Mouse (Mus musculus): Measurements from ENCODE around the gene Bod1l. TPM values are rescaled to one million over a fixed set of nuclear protein-coding genes. Genes with fewer than 3 reads are reported as not detected.

Bod1l gene
- total and polyA plus RNA-seq, 3 experiments, result 8.9 to 16.5 (median 15.4) TPM

DNA sequence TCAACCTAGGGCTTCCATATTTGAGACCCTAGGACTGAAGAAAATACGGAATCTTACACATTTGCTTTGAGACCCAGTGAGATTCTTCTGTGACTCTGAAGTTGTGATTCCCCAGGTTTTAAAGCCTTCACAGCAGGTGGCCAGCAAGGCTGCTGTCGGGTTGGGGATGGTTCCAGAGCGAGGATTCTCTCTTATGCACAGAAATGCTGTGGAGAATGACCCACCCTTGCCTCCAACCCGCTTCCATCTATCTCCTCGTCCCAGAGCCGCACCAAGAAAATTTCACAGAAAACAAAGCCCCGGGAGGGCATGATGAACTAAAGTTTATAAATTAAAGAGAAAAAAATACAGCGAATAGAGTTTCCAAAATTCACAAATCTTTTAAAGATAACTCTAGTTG is 84.0 kb downstream of the Bod1l start:
- TF ChIP-seq MAX (IDR thresholded peaks at IDR 0.05; ENCODE audit: low read length), result no peak
- no peak for TF ChIP-seq MYC (IDR thresholded peaks at IDR 0.05; ENCODE audit: low read depth, low read length)
- no peak for TF ChIP-seq HCFC1 (IDR thresholded peaks at IDR 0.05; ENCODE audit: low read depth, low read length)
- no peak for TF ChIP-seq SIN3A (IDR thresholded peaks at IDR 0.05; ENCODE audit: low read length)
- no peak for TF ChIP-seq CHD2 (IDR thresholded peaks at IDR 0.05; ENCODE audit: low read length)
- no peak for TF ChIP-seq NELFE (IDR thresholded peaks at IDR 0.05; ENCODE audit: low read depth, low read length)
- TF ChIP-seq ETS1 (conservative IDR thresholded peaks at IDR 0.05; ENCODE audit: low read depth, low read length), result no peak
- no peak for TF ChIP-seq SMC3 (IDR thresholded peaks at IDR 0.05; ENCODE audit: low read depth, low read length)
- TF ChIP-seq TCF12 (IDR thresholded peaks at IDR 0.05; ENCODE audit: low read depth, low read length), result no peak
- TF ChIP-seq ZNF384 (IDR thresholded peaks at IDR 0.05; ENCODE audit: low read depth, low read length), result no peak
- TF ChIP-seq JUND (conservative IDR thresholded peaks at IDR 0.05; ENCODE audit: low read depth, low read length), result no peak
- TF ChIP-seq MXI1 (IDR thresholded peaks at IDR 0.05; ENCODE audit: low read depth, low read length), result no peak
- TF ChIP-seq GABPA (IDR thresholded peaks at IDR 0.05; ENCODE audit: insufficient replicate concordance, low read depth, low read length), result no peak
- no peak for TF ChIP-seq MAFK (IDR thresholded peaks at IDR 0.05; ENCODE audit: insufficient replicate concordance, low read length)
- TF ChIP-seq ZC3H11A (IDR thresholded peaks at IDR 0.05; ENCODE audit: low read depth, low read length), result no peak
- no peak for TF ChIP-seq MAZ (IDR thresholded peaks at IDR 0.05; ENCODE audit: low read depth, low read length)
- TF ChIP-seq TBP (conservative IDR thresholded peaks at IDR 0.05; ENCODE audit: low read depth, low read length), result no peak
- TF ChIP-seq USF1 (IDR thresholded peaks at IDR 0.05; ENCODE audit: low read depth, low read length), result no peak
- no peak for TF ChIP-seq ELF1 (IDR thresholded peaks at IDR 0.05; ENCODE audit: low read depth, low read length)
- Histone ChIP-seq H3K27me3 (replicated peaks) (no peaks in the 10 kb centered on the region), H3K36me3 (replicated peaks in 1 of 2; ENCODE audit: control insufficient read depth in 1 of 2, insufficient read depth in 1 of 2, low read length in 1 of 2) (no peaks in the 10 kb centered on the region), H3K4me1 (ENCODE audit: control insufficient read depth in 1 of 2, insufficient read depth in 2 of 2) (no peaks in the 10 kb centered on the region), H3K4me3 (replicated peaks in 1 of 3; ENCODE audit: low read depth in 2 of 3, low read length in 2 of 3, poor library complexity in 1 of 3) (no peak overlapping the region), H3K9me3 (replicated peaks; ENCODE audit: low read length) (peaks cover 34% of the 10 kb centered on the region), H3K79me2 (replicated peaks; ENCODE audit: control insufficient read depth, extremely low read depth, insufficient read depth, poor library complexity, severe bottlenecking) (no peaks in the 10 kb centered on the region), H3K27ac (ENCODE audit: insufficient read depth, low read depth) (no peak overlapping the region), H3K9ac (ENCODE audit: insufficient read depth, low read depth) (no peak overlapping the region), H3K4me2 (ENCODE audit: insufficient read depth, low read depth, poor library complexity, severe bottlenecking) (no peak overlapping the region)
- dilution Hi-C loops (cut with MboI; ENCODE audit: extremely low pct_ligation_motif_present, extremely low pct_unique_long_range_greater_than_20kb, low sequenced_read_pairs), result no loop called here
- DNase-seq (ENCODE audit: extremely low read depth), result no peak
- in situ Hi-C loops (cut with MboI; ENCODE audit: low pct_ligation_motif_present, low pct_unique_long_range_greater_than_20kb, low sequenced_read_pairs), result loop anchor here (25.0 kb wide), 1 partner anchor 623 kb away; no protein-coding TSS in a partner anchor

DNA sequence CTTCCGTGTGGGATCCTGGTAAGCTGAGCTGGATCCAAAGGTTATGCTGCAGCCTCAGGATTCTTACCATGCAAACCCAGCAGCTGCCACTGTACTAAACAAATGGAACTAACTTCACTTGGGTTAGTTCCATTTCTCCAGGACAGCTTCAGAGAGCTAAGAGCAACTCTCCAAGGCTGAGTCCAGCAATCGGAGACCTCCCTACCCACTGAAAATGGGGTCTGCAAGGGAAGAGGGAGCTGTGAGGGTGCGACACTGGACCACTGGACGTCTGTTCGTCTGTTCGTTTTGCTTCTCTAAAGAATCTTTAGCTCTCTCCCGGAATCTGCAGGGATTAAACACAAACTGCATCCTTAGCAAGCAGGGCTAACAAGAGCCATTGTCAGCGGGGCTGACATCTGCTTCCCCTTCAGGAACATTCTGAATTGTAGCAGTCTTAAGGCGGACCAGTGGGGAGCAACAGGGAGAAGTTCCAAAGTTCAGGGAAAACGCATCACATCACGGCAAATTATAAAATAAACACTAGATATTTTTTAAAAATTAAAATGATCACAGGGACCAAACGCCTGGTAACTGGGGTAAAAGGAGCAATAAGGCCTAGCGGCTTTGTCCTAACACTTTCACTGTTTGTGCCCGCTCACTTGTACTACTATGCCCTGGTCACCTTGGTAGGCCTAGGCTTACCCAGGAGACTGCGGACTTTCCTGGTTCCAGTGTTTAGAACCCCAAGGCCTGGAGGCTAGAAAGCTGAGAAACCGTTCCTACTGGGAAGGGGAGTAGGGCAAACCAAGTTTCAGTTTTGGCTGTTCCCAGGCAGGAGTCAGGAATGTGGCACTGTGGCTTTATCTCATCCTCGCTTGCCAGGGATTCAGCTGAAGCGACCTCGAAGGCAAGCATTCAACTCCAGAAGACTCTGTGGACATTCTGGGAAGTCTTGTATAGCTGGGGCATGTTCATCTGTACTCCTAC is 85.2 kb downstream of the Bod1l start:
- no peaks in the 10 kb centered on the region for H3K36me3 ChIP-seq (replicated peaks in 1 of 2; ENCODE audit: control insufficient read depth in 1 of 2, insufficient read depth in 1 of 2, low read length in 1 of 2)
- H3K4me2 ChIP-seq (ENCODE audit: insufficient read depth, low read depth, poor library complexity, severe bottlenecking), result no peak overlapping the region
- H3K27me3 ChIP-seq (replicated peaks), result no peaks in the 10 kb centered on the region
- no peak overlapping the region for H3K27ac ChIP-seq (ENCODE audit: insufficient read depth, low read depth)
- no peaks in the 10 kb centered on the region for H3K4me1 ChIP-seq (ENCODE audit: control insufficient read depth in 1 of 2, insufficient read depth in 2 of 2)
- dilution Hi-C loops (cut with MboI; ENCODE audit: extremely low pct_ligation_motif_present, extremely low pct_unique_long_range_greater_than_20kb, low sequenced_read_pairs), result no loop called here
- in situ Hi-C loops (cut with MboI; ENCODE audit: low pct_ligation_motif_present, low pct_unique_long_range_greater_than_20kb, low sequenced_read_pairs), result loop anchor here (25.0 kb wide), 1 partner anchor 622 kb away; no protein-coding TSS in a partner anchor
- no peak for DNase-seq (ENCODE audit: extremely low read depth)
- peaks cover 31% of the 10 kb centered on the region for H3K9me3 ChIP-seq (replicated peaks; ENCODE audit: low read length)
- TF ChIP-seq E2F4 (IDR thresholded peaks at IDR 0.05; ENCODE audit: insufficient replicate concordance, low read depth, low read length), result no peak
- TF ChIP-seq UBTF (IDR thresholded peaks at IDR 0.05; ENCODE audit: low read depth, low read length), result no peak
- TF ChIP-seq USF1 (IDR thresholded peaks at IDR 0.05; ENCODE audit: low read depth, low read length), result no peak
- TF ChIP-seq ZKSCAN1 (IDR thresholded peaks at IDR 0.05; ENCODE audit: borderline replicate concordance, low read depth, low read length), result no peak
- no peak for TF ChIP-seq NRF1 (IDR thresholded peaks at IDR 0.05; ENCODE audit: low read depth, low read length)
- TF ChIP-seq ZNF384 (IDR thresholded peaks at IDR 0.05; ENCODE audit: low read depth, low read length), result no peak
- no peaks in the 10 kb centered on the region for H3K79me2 ChIP-seq (replicated peaks; ENCODE audit: control insufficient read depth, extremely low read depth, insufficient read depth, poor library complexity, severe bottlenecking)
- H3K9ac ChIP-seq (ENCODE audit: insufficient read depth, low read depth), result no peak overlapping the region
- H3K4me3 ChIP-seq (replicated peaks in 1 of 3; ENCODE audit: low read depth in 2 of 3, low read length in 2 of 3, poor library complexity in 1 of 3), result no peak overlapping the region

Data from CH12.LX (cell line).